11 mouse cellular contexts compared by ENCODE assay signal in the genomic region with DNA sequence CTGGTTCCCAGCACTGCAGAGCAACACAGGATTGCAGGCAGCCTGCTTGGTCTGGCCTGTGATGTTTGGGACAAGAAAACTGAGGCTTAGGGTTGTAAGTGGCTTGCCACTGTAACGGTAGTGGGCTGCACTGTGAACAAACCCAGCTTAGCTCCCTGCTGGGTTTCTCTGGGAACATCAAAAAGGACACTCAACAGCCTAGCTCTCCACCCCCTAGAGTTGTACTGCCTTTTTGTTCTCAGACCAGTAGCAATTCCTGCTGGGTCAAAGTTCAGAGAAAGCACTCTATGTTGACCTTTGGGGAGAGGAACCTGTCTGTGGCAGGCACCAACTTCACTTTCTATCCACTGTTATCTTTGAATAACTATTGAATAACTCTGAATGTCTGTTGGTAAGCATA. TPM values are rescaled to one million over a fixed set of nuclear protein-coding genes. Genes with fewer than 3 reads are reported as not detected.
A peak's percentile ranks its signal among the peaks of the same experiment; 100 is the strongest.
DNase-seq lines count a peak whose midpoint lies in the region; ATAC-seq and TF ChIP-seq lines count a peak whose summit lies in the region.
"Had no signal": no experiment of that assay in that cellular context is flagged by ENCODE, and none has a peak within 500 bp of the region (broad histone marks: within the 10 kb centered on the region; RNA-seq: fewer than 3 reads in every experiment).

No protein-coding gene starts in this region.

- H3K36me3 ChIP-seq in kidney, embryonic 16.5 days (ENCODE audit: insufficient read depth, low read length): no peaks in the 10 kb centered on the region
- H3K36me3 ChIP-seq in forebrain, embryonic 12.5 days (replicated peaks): no peaks in the 10 kb centered on the region
- H3K36me3 ChIP-seq in liver, embryonic 14.5 days (replicated peaks; ENCODE audit: control insufficient read depth, insufficient read depth, low read depth): no peaks in the 10 kb centered on the region
- no peaks in the 10 kb centered on the region for H3K36me3 ChIP-seq in stomach, embryonic 15.5 days
- H3K36me3 ChIP-seq: G1E had no signal

- no peak for DNase-seq in kidney, postnatal 36 days
- DNase-seq in liver, embryonic 14.5 days (ENCODE audit: low read depth in 3 of 3, low spot score in 3 of 3): no peak
- DNase-seq in B cell, adult 2 months: no peak
- no peak for DNase-seq in frontal cortex, adult 2 months (ENCODE audit: extremely low spot score in 1 of 2, low spot score in 1 of 2)
- DNase-seq: gastrocnemius, postnatal 14 days; kidney, postnatal 14 days had no signal

- no peak for TF ChIP-seq EP300 in liver, embryonic 14.5 days (IDR thresholded peaks at IDR 0.05; ENCODE audit: low read depth)

- ATAC-seq in kidney, embryonic 16.5 days (ENCODE audit: low FRiP score, low TSS enrichment): no peak
- ATAC-seq in forebrain, embryonic 12.5 days (ENCODE audit: low FRiP score): no peak
- no peak for ATAC-seq in liver, embryonic 14.5 days (ENCODE audit: insufficient read depth)
- ATAC-seq in stomach, embryonic 15.5 days (ENCODE audit: insufficient read depth, low FRiP score, low read depth): no peak
- ATAC-seq in megakaryocyte-erythroid progenitor cell, adult 5-6 weeks (replicated peaks; ENCODE audit: low FRiP score, low TSS enrichment, poor library complexity, severe bottlenecking): no peak

- peak overlapping the region; percentile 20; the same call in 1 of the 2 replicates for H3K4me2 ChIP-seq in kidney, embryonic 16.5 days (replicated peaks; ENCODE audit: low read depth, low read length)
- H3K4me2 ChIP-seq in forebrain, embryonic 12.5 days: peak overlapping the region; percentile 84
- peak overlapping the region; percentile 76 for H3K4me2 ChIP-seq in liver, embryonic 14.5 days (ENCODE audit: low read depth)
- 0 out of 2 replicates have a peak overlapping the region, but pooled peaks have one; percentile 96 for H3K4me2 ChIP-seq in stomach, embryonic 15.5 days

- 11% methylated on average over 1 of the region's 1 CpGs for WGBS in kidney, embryonic 16.5 days
- 0% methylated on average over 1 of the region's 1 CpGs for WGBS in forebrain, embryonic 12.5 days
- 28% methylated on average over 1 of the region's 1 CpGs for WGBS in liver, embryonic 14.5 days (ENCODE audit: insufficient replicate concordance)
- WGBS in stomach, embryonic 15.5 days: 5% methylated on average over 1 of the region's 1 CpGs

- no peak overlapping the region for H3K4me3 ChIP-seq in kidney, embryonic 16.5 days (ENCODE audit: low read length)
- H3K4me3 ChIP-seq in forebrain, embryonic 12.5 days (replicated peaks): peak overlapping the region; percentile 86
- no peak overlapping the region; a peak in 1 of 4 replicates for H3K4me3 ChIP-seq in liver, embryonic 14.5 days (ENCODE audit: insufficient read depth in 1 of 2, low read depth in 2 of 2, low read length in 2 of 2)
- H3K4me3 ChIP-seq in stomach, embryonic 15.5 days (replicated peaks): no peak overlapping the region

- 0 out of 2 replicates have a peak, but pooled peaks cover 3% of the 10 kb centered on the region for H3K27me3 ChIP-seq in kidney, embryonic 16.5 days (ENCODE audit: insufficient read depth, low read length)
- H3K27me3 ChIP-seq in forebrain, embryonic 12.5 days: 0 out of 2 replicates have a peak, but pooled peaks cover 2% of the 10 kb centered on the region
- no peaks in the 10 kb centered on the region for H3K27me3 ChIP-seq in liver, embryonic 14.5 days (ENCODE audit: control insufficient read depth, insufficient read depth, low read length)
- H3K27me3 ChIP-seq in stomach, embryonic 15.5 days (replicated peaks): 0 out of 2 replicates have a peak, but pooled peaks cover 12% of the 10 kb centered on the region

- TF ChIP-seq CTCF in liver, embryonic 14.5 days (IDR thresholded peaks at IDR 0.05; ENCODE audit: low read depth): no peak

- H3K4me1 ChIP-seq in kidney, embryonic 16.5 days (ENCODE audit: insufficient read depth, low read length): peaks cover 16% of the 10 kb centered on the region
- peaks cover 26% of the 10 kb centered on the region for H3K4me1 ChIP-seq in forebrain, embryonic 12.5 days
- peaks cover 12 to 24% of the 10 kb centered on the region in 2 experiments; a peak in 3 of 4 replicates for H3K4me1 ChIP-seq in liver, embryonic 14.5 days (replicated peaks; ENCODE audit: control insufficient read depth in 2 of 2, insufficient read depth in 2 of 2, low read length in 1 of 2)
- peaks cover 11% of the 10 kb centered on the region; the same call in 1 of the 2 replicates for H3K4me1 ChIP-seq in stomach, embryonic 15.5 days

- no peak overlapping the region for H3K27ac ChIP-seq in kidney, embryonic 16.5 days (ENCODE audit: low read length)
- H3K27ac ChIP-seq in forebrain, embryonic 12.5 days: peak overlapping the region; percentile 90
- H3K27ac ChIP-seq in liver, embryonic 14.5 days: no peak overlapping the region
- H3K27ac ChIP-seq in stomach, embryonic 15.5 days: peak overlapping the region; percentile 52; the same call in 1 of the 2 replicates

- no peaks in the 10 kb centered on the region for H3K9me3 ChIP-seq in kidney, embryonic 16.5 days (ENCODE audit: low read length)
- no peaks in the 10 kb centered on the region for H3K9me3 ChIP-seq in forebrain, embryonic 12.5 days
- H3K9me3 ChIP-seq in liver, embryonic 14.5 days (ENCODE audit: control insufficient read depth, low read length): no peaks in the 10 kb centered on the region
- no peaks in the 10 kb centered on the region for H3K9me3 ChIP-seq in stomach, embryonic 15.5 days
- H3K9me3 ChIP-seq: G1E had no signal

- H3K9ac ChIP-seq in kidney, embryonic 16.5 days (replicated peaks; ENCODE audit: low read length): no peak overlapping the region
- H3K9ac ChIP-seq in forebrain, embryonic 12.5 days: peak overlapping the region; percentile 83
- no peak overlapping the region for H3K9ac ChIP-seq in liver, embryonic 14.5 days (replicated peaks)
- no peak overlapping the region for H3K9ac ChIP-seq in stomach, embryonic 15.5 days

RNA-seq across cellular contexts. Expression of gene Spire2, which starts 2.0 kb away (rescaled TPM):
- polyA plus RNA-seq in kidney, embryonic 16.5 days (2015; fragmentation: Nextera tagmentation; extraction: Ambion mirVana): 4.9 and 5.4 TPM in 2 replicates
- 19.9 and 21.8 TPM in 2 replicates for polyA plus RNA-seq in forebrain, embryonic 12.5 days (2016; fragmentation: Nextera tagmentation; extraction: Ambion mirVana)
- 3.0 TPM in 2 replicates for polyA plus RNA-seq in liver, embryonic 14.5 days (2012; rRNA removed)
- 2.2 and 2.9 TPM in 2 replicates for polyA plus RNA-seq in liver, embryonic 14.5 days (2014; fragmentation: Nextera tagmentation; extraction: Ambion mirVana)
- polyA plus RNA-seq in stomach, embryonic 15.5 days (2015; fragmentation: Nextera tagmentation; extraction: Ambion mirVana): 5.4 and 5.9 TPM in 2 replicates
- 17.4 and 20.8 TPM in 2 replicates for polyA plus RNA-seq in frontal cortex, adult 2 months (2012; rRNA removed)
- 4.3 and 5.9 TPM in 2 replicates for total RNA-seq in megakaryocyte-erythroid progenitor cell, adult 5-6 weeks (2014; fragmentation: Nextera tagmentation)
- total RNA-seq in megakaryocyte-erythroid progenitor cell, adult 5-6 weeks (2017): 5.3 and 7.0 TPM in 2 replicates

RNA-seq across cellular contexts. Expression of gene Fanca, which starts 16.1 kb away (rescaled TPM):
- polyA plus RNA-seq in kidney, embryonic 16.5 days (2015; fragmentation: Nextera tagmentation; extraction: Ambion mirVana): 36.6 and 43.8 TPM in 2 replicates
- 40.2 and 40.5 TPM in 2 replicates for polyA plus RNA-seq in forebrain, embryonic 12.5 days (2016; fragmentation: Nextera tagmentation; extraction: Ambion mirVana)
- 22.8 and 24.6 TPM in 2 replicates for polyA plus RNA-seq in liver, embryonic 14.5 days (2012; rRNA removed)
- polyA plus RNA-seq in liver, embryonic 14.5 days (2014; fragmentation: Nextera tagmentation; extraction: Ambion mirVana): 17.3 and 19.4 TPM in 2 replicates
- polyA plus RNA-seq in stomach, embryonic 15.5 days (2015; fragmentation: Nextera tagmentation; extraction: Ambion mirVana): 20.9 and 22.8 TPM in 2 replicates
- polyA plus RNA-seq in frontal cortex, adult 2 months (2012; rRNA removed): 3.1 and 4.1 TPM in 2 replicates
- 88.7 and 92.5 TPM in 2 replicates for total RNA-seq in megakaryocyte-erythroid progenitor cell, adult 5-6 weeks (2014; fragmentation: Nextera tagmentation)
- 48.6 and 64.9 TPM in 2 replicates for total RNA-seq in megakaryocyte-erythroid progenitor cell, adult 5-6 weeks (2017)

RNA-seq across cellular contexts. Expression of gene Tcf25, which starts 39.1 kb away (rescaled TPM):
- 168 and 175 TPM in 2 replicates for polyA plus RNA-seq in kidney, embryonic 16.5 days (2015; fragmentation: Nextera tagmentation; extraction: Ambion mirVana)
- 174 and 194 TPM in 2 replicates for polyA plus RNA-seq in forebrain, embryonic 12.5 days (2016; fragmentation: Nextera tagmentation; extraction: Ambion mirVana)
- polyA plus RNA-seq in liver, embryonic 14.5 days (2012; rRNA removed): 37.8 and 45.6 TPM in 2 replicates
- 44.0 and 53.1 TPM in 2 replicates for polyA plus RNA-seq in liver, embryonic 14.5 days (2014; fragmentation: Nextera tagmentation; extraction: Ambion mirVana)
- polyA plus RNA-seq in stomach, embryonic 15.5 days (2015; fragmentation: Nextera tagmentation; extraction: Ambion mirVana): 159 and 182 TPM in 2 replicates
- polyA plus RNA-seq in frontal cortex, adult 2 months (2012; rRNA removed): 583 and 605 TPM in 2 replicates
- 140 and 145 TPM in 2 replicates for total RNA-seq in megakaryocyte-erythroid progenitor cell, adult 5-6 weeks (2014; fragmentation: Nextera tagmentation)
- 104 and 227 TPM in 2 replicates for total RNA-seq in megakaryocyte-erythroid progenitor cell, adult 5-6 weeks (2017)

Comparison
In these comparisons a context has a peak if more than half of its experiments do, and no peak if none do; other contexts are left out.
1. H3K27ac ChIP-seq: peak in forebrain, embryonic 12.5 days (single experiment) and stomach, embryonic 15.5 days (single experiment); none in kidney, embryonic 16.5 days (single experiment) and liver, embryonic 14.5 days (single experiment).
2. H3K4me2 ChIP-seq: peak in every context shown above with its lines; median percentile 96 in stomach, embryonic 15.5 days; 84 in forebrain, embryonic 12.5 days; 76 in liver, embryonic 14.5 days; 20 in kidney, embryonic 16.5 days.